Mouse (Mus musculus) forebrain, embryonic 12.5 days (tissue): ENCODE results near the gene Slc8a3. TPM values are rescaled to one million over a fixed set of nuclear protein-coding genes. Genes with fewer than 3 reads are reported as not detected.
A peak's percentile ranks its signal among the peaks of the same experiment; 100 is the strongest.

ENCODE experiments used
- ATAC-seq: fragments of 200-750 bp; cut with Nextera tagmentation; 2 replicates; pipeline ENCODE4 v1.8.0; 2017; ENCODE audit warnings: moderate TSS enrichment; ENCODE audit not compliant: low FRiP score
- H3K27ac ChIP-seq: fragments of 300-500 bp; sonication (generic); 2 replicates; pipeline ENCODE4 v1.5.1; 2016; ENCODE audit warnings: mild to moderate bottlenecking
- H3K27me3 ChIP-seq: fragments of 300-500 bp; sonication (generic); 2 replicates; pipeline ENCODE4 v1.6.1; 2016; ENCODE audit warnings: mild to moderate bottlenecking
- H3K36me3 ChIP-seq: fragments of 300-500 bp; sonication (generic); replicated peaks from 2 replicates; pipeline ENCODE4 v1.6.1; 2016; ENCODE audit warnings: mild to moderate bottlenecking
- H3K4me1 ChIP-seq: fragments of 300-500 bp; sonication (generic); 2 replicates; pipeline ENCODE4 v1.6.1; 2016
- H3K4me2 ChIP-seq: fragments of 300-500 bp; sonication (generic); 2 replicates; pipeline ENCODE4 v1.6.1; 2016; ENCODE audit warnings: mild to moderate bottlenecking, moderate library complexity
- H3K4me3 ChIP-seq: fragments of 300-500 bp; sonication (generic); replicated peaks from 2 replicates; pipeline ENCODE4 v1.5.1; 2016; ENCODE audit warnings: mild to moderate bottlenecking
- H3K9ac ChIP-seq: fragments of 300-500 bp; sonication (generic); 2 replicates; pipeline ENCODE4 v1.6.1; 2016; ENCODE audit warnings: mild to moderate bottlenecking
- H3K9me3 ChIP-seq: fragments of 300-500 bp; sonication (generic); 2 replicates; pipeline ENCODE4 v1.6.1; 2016
- WGBS: fragments of 180-500 bp; shearing (Covaris S2); methylation state at CpG from one replicate; pipeline ENCODE4 v1.1.7; 2016; 5-methylcytosine and 5-hydroxymethylcytosine counted together
- polyA plus RNA-seq: library from polyadenylated mRNA; unstranded; fragments of >200 nt; fragmentation: Nextera tagmentation; extraction: Ambion mirVana; gene quantifications from 2 replicates; pipeline ENCODE4 v1.2.1, GENCODE M21; 2016

The Slc8a3 gene
- polyA plus RNA-seq, 1 experiment from 2014 or later, result 2.2 TPM

DNA sequence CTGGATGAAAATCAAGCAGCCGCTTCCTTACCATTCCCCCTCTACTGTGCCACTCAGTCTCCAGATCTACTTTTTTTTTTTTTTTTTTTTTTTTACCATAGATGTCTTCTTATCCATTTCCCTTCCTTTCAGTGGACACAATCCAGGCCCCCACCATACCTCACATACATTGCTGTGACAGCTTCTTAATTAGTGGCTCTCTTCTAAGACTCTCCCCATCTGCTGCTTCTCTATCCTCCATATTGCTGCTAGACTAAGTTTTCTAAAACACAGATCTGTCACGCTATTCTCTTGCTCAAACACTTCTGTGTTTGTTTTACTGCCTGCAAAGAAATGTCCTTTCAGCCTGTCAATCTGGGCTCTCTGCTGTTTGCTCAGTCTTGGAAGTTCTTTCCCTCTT lies 54.9 kb downstream of the Slc8a3 start:
- 68% methylated on average over 2 of the region's 2 CpGs for WGBS
- ATAC-seq, result no peak

DNA sequence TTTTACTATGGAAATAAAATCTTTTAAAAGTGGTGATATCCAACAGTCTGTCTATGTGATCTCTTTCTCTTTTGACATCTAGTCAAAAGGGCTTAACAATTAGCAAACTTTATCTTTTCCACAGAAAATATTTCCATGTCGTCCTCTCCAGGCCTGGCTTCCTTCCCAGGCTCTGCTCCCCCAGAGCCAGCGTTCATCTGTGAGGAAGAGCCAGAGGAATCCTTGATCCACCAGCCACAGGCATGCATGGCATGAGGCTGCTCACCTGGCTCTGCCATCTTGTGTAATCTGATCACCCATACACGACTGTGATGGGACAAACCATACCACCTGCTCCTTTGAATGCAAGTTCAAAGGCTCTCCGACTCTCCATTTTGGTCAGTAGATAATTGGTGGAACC lies 58.4 kb downstream of the Slc8a3 start:
- 78% methylated on average over 4 of the region's 4 CpGs for WGBS
- H3K9me3 ChIP-seq, result no peaks in the 10 kb centered on the region
- ATAC-seq, result no peak

More for the DNA sequence above, 54.9 kb downstream of the Slc8a3 start:
- no peak overlapping the region for H3K27ac ChIP-seq
- no peaks in the 10 kb centered on the region for H3K27me3 ChIP-seq
- H3K9ac ChIP-seq, result no peak overlapping the region
- H3K4me1 ChIP-seq, result peaks cover 10% of the 10 kb centered on the region
- no peak overlapping the region for H3K4me3 ChIP-seq
- H3K4me2 ChIP-seq, result no peak overlapping the region
- no peaks in the 10 kb centered on the region for H3K36me3 ChIP-seq
- H3K9me3 ChIP-seq, result no peaks in the 10 kb centered on the region

GRCm38 (mm10) chr12:81273333-81273732 lies 59.6 kb downstream of the Slc8a3 start:
- H3K36me3 ChIP-seq, result no peaks in the 10 kb centered on the region
- 0 out of 2 replicates have a peak overlapping the region, but pooled peaks have one; percentile 25 for H3K27ac ChIP-seq
- no peak overlapping the region for H3K9ac ChIP-seq
- H3K4me2 ChIP-seq, result no peak overlapping the region
- peaks cover 12% of the 10 kb centered on the region for H3K4me1 ChIP-seq
- no peaks in the 10 kb centered on the region for H3K27me3 ChIP-seq
- no peak overlapping the region for H3K4me3 ChIP-seq
- H3K9me3 ChIP-seq, result no peaks in the 10 kb centered on the region
- 19% methylated on average over 3 of the region's 3 CpGs for WGBS
- ATAC-seq, result no peak

More for the DNA sequence above, 58.4 kb downstream of the Slc8a3 start:
- Histone ChIP-seq H3K4me1 (peaks cover 12% of the 10 kb centered on the region), H3K27ac (no peak overlapping the region), H3K4me3 (no peak overlapping the region), H3K27me3 (no peaks in the 10 kb centered on the region), H3K9ac (no peak overlapping the region), H3K4me2 (no peak overlapping the region), H3K36me3 (no peaks in the 10 kb centered on the region)

DNA sequence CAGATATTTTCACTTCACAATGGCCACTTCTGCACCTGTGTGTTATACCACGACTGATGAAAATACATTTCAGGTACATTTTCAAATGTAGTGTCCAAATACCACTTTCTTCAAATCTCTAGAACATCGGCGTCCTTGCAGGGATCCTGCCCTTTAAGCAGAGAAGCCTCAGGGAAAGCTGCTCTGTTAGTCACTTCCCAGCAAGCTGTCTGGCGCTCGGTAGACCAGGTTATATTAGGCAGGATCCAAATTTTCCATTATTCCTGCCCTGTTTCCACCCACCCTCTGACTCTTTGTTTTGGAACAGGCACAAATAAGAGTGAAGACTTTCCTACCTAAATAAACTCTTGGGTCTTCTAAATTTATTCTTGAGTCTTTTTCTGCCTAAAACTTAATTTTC lies 63.7 kb downstream of the Slc8a3 start:
- Histone ChIP-seq H3K4me1 (peaks cover 15% of the 10 kb centered on the region), H3K9ac (no peak overlapping the region), H3K4me3 (no peak overlapping the region), H3K9me3 (no peaks in the 10 kb centered on the region), H3K4me2 (no peak overlapping the region), H3K27ac (no peak overlapping the region), H3K36me3 (no peaks in the 10 kb centered on the region), H3K27me3 (no peaks in the 10 kb centered on the region)
- WGBS, result 88% methylated on average over 5 of the region's 5 CpGs
- no peak for ATAC-seq

GRCm38 (mm10) chr12:81262821-81263220 lies 70.2 kb downstream of the Slc8a3 start:
- WGBS, result 87% methylated on average over 6 of the region's 6 CpGs
- no peaks in the 10 kb centered on the region for H3K27me3 ChIP-seq
- no peak overlapping the region for H3K4me3 ChIP-seq
- H3K4me1 ChIP-seq, result 0 out of 2 replicates have a peak, but pooled peaks cover 2% of the 10 kb centered on the region
- H3K4me2 ChIP-seq, result no peak overlapping the region
- H3K9me3 ChIP-seq, result no peaks in the 10 kb centered on the region
- H3K9ac ChIP-seq, result no peak overlapping the region
- no peaks in the 10 kb centered on the region for H3K36me3 ChIP-seq
- no peak overlapping the region for H3K27ac ChIP-seq
- ATAC-seq, result no peak

- no peak overlapping the region for H3K4me2 ChIP-seq
- no peaks in the 10 kb centered on the region for H3K36me3 ChIP-seq
- H3K9me3 ChIP-seq, result no peaks in the 10 kb centered on the region
- no peak overlapping the region for H3K9ac ChIP-seq
- H3K4me1 ChIP-seq, result no peaks in the 10 kb centered on the region
- no peak overlapping the region for H3K4me3 ChIP-seq
- H3K27ac ChIP-seq, result no peak overlapping the region
- no peak for ATAC-seq
- 86% methylated on average over 3 of the region's 3 CpGs for WGBS
- no peaks in the 10 kb centered on the region for H3K27me3 ChIP-seq
Measured at GRCm38 (mm10) chr12:81258215-81258614, 74.8 kb downstream of the Slc8a3 start.

- H3K9ac ChIP-seq, result no peak overlapping the region
- H3K4me3 ChIP-seq, result no peak overlapping the region
- H3K9me3 ChIP-seq, result no peaks in the 10 kb centered on the region
- no peaks in the 10 kb centered on the region for H3K4me1 ChIP-seq
- H3K27me3 ChIP-seq, result no peaks in the 10 kb centered on the region
- no peak for ATAC-seq
- 80% methylated on average over 6 of the region's 6 CpGs for WGBS
- no peak overlapping the region for H3K27ac ChIP-seq
- H3K36me3 ChIP-seq, result no peaks in the 10 kb centered on the region
- H3K4me2 ChIP-seq, result no peak overlapping the region
Measured at GRCm38 (mm10) chr12:81245411-81245810, 87.6 kb downstream of the Slc8a3 start.

GRCm38 (mm10) chr12:81244954-81245353 lies 88.0 kb downstream of the Slc8a3 start:
- Histone ChIP-seq H3K36me3 (no peaks in the 10 kb centered on the region), H3K4me3 (no peak overlapping the region), H3K9me3 (no peaks in the 10 kb centered on the region), H3K4me1 (no peaks in the 10 kb centered on the region), H3K9ac (no peak overlapping the region), H3K27ac (no peak overlapping the region), H3K27me3 (no peaks in the 10 kb centered on the region), H3K4me2 (no peak overlapping the region)
- no peak for ATAC-seq
- 88% methylated on average over 7 of the region's 7 CpGs for WGBS

GRCm38 (mm10) chr12:81244492-81244891 lies 88.5 kb downstream of the Slc8a3 start:
- 50% methylated on average over 1 of the region's 1 CpGs for WGBS
- H3K27me3 ChIP-seq, result no peaks in the 10 kb centered on the region
- H3K4me2 ChIP-seq, result no peak overlapping the region
- no peak overlapping the region for H3K27ac ChIP-seq
- H3K4me1 ChIP-seq, result no peaks in the 10 kb centered on the region
- H3K36me3 ChIP-seq, result no peaks in the 10 kb centered on the region
- H3K9ac ChIP-seq, result no peak overlapping the region
- no peak overlapping the region for H3K4me3 ChIP-seq
- no peak for ATAC-seq
- no peaks in the 10 kb centered on the region for H3K9me3 ChIP-seq

GRCm38 (mm10) chr12:81241676-81242075 lies 91.3 kb downstream of the Slc8a3 start:
- Histone ChIP-seq H3K27ac (no peak overlapping the region), H3K4me1 (no peaks in the 10 kb centered on the region), H3K27me3 (no peaks in the 10 kb centered on the region), H3K9me3 (no peaks in the 10 kb centered on the region), H3K9ac (no peak overlapping the region), H3K36me3 (no peaks in the 10 kb centered on the region), H3K4me2 (no peak overlapping the region), H3K4me3 (no peak overlapping the region)
- WGBS, result 91% methylated on average over 2 of the region's 2 CpGs
- ATAC-seq, result no peak

DNA sequence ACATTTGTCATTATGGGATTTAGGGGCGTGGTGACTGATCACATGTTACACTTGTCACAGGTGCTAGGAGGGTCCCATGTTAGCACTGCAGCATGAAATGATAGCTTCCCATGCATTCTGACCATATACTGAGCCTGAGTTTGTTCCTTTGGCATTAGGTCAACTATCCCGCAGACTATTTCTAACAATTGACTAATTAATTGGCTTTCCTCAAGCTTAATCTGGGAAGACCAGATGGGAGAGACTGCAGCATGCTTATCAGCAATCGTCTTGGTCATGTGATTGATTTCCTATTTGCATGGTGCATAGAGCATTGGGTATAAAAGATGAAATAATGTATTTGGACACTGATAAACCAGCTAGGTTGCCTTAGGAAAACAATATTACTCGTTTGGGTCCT lies 91.9 kb downstream of the Slc8a3 start:
- Histone ChIP-seq H3K27ac (no peak overlapping the region), H3K9ac (no peak overlapping the region), H3K27me3 (no peaks in the 10 kb centered on the region), H3K36me3 (no peaks in the 10 kb centered on the region), H3K4me1 (no peaks in the 10 kb centered on the region), H3K4me2 (no peak overlapping the region), H3K4me3 (no peak overlapping the region), H3K9me3 (no peaks in the 10 kb centered on the region)
- WGBS, result 87% methylated on average over 4 of the region's 4 CpGs
- ATAC-seq, result no peak

- Histone ChIP-seq H3K4me1 (no peaks in the 10 kb centered on the region), H3K27ac (no peak overlapping the region), H3K27me3 (no peaks in the 10 kb centered on the region), H3K4me3 (no peak overlapping the region), H3K4me2 (no peak overlapping the region), H3K9me3 (no peaks in the 10 kb centered on the region), H3K9ac (no peak overlapping the region), H3K36me3 (no peaks in the 10 kb centered on the region)
- no peak for ATAC-seq
- WGBS, result 96% methylated on average over 1 of the region's 1 CpGs
Measured at GRCm38 (mm10) chr12:81237158-81237557, 95.8 kb downstream of the Slc8a3 start.

DNA sequence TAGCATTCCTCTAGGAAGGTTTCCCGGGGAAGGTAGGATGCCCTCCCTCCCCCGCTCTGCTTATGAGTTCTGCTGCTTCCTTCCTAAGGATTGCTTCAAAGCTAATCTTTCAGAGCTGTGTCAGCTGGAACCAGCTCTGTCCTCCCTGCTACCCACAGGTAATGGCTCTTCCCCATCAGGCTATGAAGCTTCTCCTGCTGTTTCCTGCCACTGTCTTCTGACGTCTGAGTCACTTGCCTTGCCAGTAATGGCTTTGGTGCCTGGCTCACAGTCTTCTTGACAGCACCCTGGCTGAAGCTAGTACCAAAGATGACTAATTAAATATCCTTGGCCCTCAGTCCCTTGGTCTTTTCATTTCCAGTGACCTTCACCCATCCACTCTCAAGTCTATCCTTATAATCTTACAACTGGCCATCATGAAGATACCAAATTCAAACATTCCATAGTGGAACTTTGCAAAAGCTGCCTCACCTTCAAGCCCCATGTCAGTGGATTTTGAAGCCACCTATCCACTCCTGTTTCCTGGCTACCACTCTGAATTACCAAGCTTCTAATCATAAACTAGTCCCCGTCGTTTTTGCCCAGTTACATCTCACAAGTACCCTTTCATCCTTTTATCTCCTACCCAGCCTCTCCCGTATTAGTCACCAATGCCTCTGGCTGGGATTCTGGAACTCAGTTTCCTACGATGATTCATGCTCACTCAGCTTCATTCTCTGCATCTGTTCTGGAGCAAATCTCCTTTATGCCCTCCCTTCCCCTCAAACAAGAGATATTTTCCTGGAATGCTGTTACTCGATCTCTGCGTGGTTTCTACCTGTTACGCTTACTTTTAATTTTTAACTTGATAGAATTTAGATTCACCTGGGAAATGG lies 97.3 kb downstream of the Slc8a3 start:
- no peaks in the 10 kb centered on the region for H3K4me1 ChIP-seq
- no peaks in the 10 kb centered on the region for H3K36me3 ChIP-seq
- no peaks in the 10 kb centered on the region for H3K27me3 ChIP-seq
- H3K9ac ChIP-seq, result no peak overlapping the region
- no peak overlapping the region for H3K27ac ChIP-seq
- no peak overlapping the region for H3K4me3 ChIP-seq
- no peaks in the 10 kb centered on the region for H3K9me3 ChIP-seq
- no peak overlapping the region for H3K4me2 ChIP-seq
- no peak for ATAC-seq
- 89% methylated on average over 10 of the region's 10 CpGs for WGBS
